Mouse (Mus musculus): ENCODE data around the gene Mr1. TPM values are rescaled to one million over a fixed set of nuclear protein-coding genes. Genes with fewer than 3 reads are reported as not detected.

The Mr1 gene
- polyA plus RNA-seq, 1 experiment: 1.2 TPM

DNA sequence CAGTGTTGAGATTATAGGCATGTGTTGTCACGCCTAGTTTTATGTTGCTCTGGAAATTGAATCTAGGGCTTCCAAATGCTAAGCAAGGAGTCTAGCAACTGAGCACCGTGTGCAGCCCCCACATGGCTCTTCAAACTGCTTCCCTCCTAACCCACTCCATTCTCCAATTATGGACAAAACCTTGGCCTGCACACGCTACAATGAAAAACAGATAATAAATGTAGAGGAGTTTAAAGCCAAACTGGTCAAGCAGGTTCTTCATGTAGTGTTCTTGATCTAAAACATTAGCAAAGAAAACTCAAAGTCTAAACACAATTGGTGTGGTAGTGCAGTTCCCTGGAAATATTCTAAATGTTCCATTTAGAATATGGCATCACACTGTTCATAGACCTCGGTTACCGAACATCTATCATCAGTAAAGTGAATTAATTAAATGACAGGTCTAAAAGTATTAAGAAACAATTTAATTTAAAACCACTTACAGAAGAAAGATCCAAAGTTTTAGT is 19.1 kb downstream of the Mr1 start:
- Histone ChIP-seq H3K27me3 (ENCODE audit: control insufficient read depth, insufficient read depth, low read length) (no peaks in the 10 kb centered on the region), H3K4me3 (ENCODE audit: control insufficient read depth, low read depth, low read length) (no peak overlapping the region), H3K36me3 (ENCODE audit: control insufficient read depth, insufficient read depth, low read length) (no peaks in the 10 kb centered on the region), H3K27ac (ENCODE audit: control insufficient read depth, insufficient read depth, low read depth, low read length) (no peak overlapping the region), H3K4me1 (ENCODE audit: control insufficient read depth, insufficient read depth, low read length) (peaks cover 6% of the 10 kb centered on the region)
- TF ChIP-seq CTCF (IDR thresholded peaks at IDR 0.05; ENCODE audit: control insufficient read depth, insufficient read depth, insufficient replicate concordance, low read depth, low read length) (no peak), POLR2A (IDR thresholded peaks at IDR 0.05; ENCODE audit: control insufficient read depth, low read depth, low read length) (no peak)

DNA sequence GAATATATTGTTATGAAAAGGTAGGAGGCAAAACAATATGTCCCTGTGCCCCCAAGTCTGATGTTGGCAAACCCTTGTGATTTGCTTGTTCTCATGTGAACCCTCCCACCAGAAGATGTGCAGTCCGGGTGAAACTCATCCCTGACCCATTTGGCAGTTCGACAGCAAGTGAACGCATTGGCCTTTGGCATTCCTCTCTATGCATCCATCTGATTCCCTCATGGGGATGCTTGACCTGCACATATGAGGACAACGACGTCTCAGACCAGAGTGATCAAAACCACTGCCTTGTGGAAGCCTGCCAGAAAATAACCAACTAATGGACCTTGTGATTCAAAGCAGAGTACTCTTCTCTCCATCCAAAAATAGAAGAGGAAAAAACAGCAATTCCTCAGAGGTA is 19.9 kb downstream of the Mr1 start:
- Histone ChIP-seq H3K4me3 (ENCODE audit: control insufficient read depth, low read depth, low read length) (no peak overlapping the region), H3K4me1 (ENCODE audit: control insufficient read depth, insufficient read depth, low read length) (peaks cover 9% of the 10 kb centered on the region), H3K27me3 (ENCODE audit: control insufficient read depth, insufficient read depth, low read length) (no peaks in the 10 kb centered on the region), H3K27ac (ENCODE audit: control insufficient read depth, insufficient read depth, low read depth, low read length) (no peak overlapping the region), H3K36me3 (ENCODE audit: control insufficient read depth, insufficient read depth, low read length) (no peaks in the 10 kb centered on the region)
- TF ChIP-seq POLR2A (IDR thresholded peaks at IDR 0.05; ENCODE audit: control insufficient read depth, low read depth, low read length) (no peak), CTCF (IDR thresholded peaks at IDR 0.05; ENCODE audit: control insufficient read depth, insufficient read depth, insufficient replicate concordance, low read depth, low read length) (no peak)

DNA sequence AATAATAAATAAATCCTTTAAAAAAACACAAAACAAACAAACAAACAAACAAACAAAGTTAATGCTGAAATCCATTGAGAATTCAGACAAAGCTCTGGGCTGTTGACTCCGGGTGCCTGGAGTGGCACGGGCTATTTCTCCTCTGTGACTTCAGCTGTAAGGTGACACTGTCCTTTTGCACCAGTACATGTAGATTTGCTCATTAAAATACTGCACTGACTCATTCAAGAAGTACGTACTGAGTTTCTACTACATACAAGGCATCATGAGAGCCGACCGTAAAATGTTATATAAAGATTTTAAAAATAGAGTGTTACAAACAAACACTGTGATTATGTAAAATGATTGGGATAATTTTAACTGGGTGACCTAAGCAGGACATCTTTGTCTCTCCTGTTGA is 22.2 kb downstream of the Mr1 start:
- no peaks in the 10 kb centered on the region for H3K27me3 ChIP-seq (ENCODE audit: control insufficient read depth, insufficient read depth, low read length)
- TF ChIP-seq CTCF (IDR thresholded peaks at IDR 0.05; ENCODE audit: control insufficient read depth, insufficient read depth, insufficient replicate concordance, low read depth, low read length) (no peak), POLR2A (IDR thresholded peaks at IDR 0.05; ENCODE audit: control insufficient read depth, low read depth, low read length) (no peak)
- H3K4me3 ChIP-seq (ENCODE audit: control insufficient read depth, low read depth, low read length): no peak overlapping the region
- H3K4me1 ChIP-seq (ENCODE audit: control insufficient read depth, insufficient read depth, low read length): peaks cover 9% of the 10 kb centered on the region
- H3K27ac ChIP-seq (ENCODE audit: control insufficient read depth, insufficient read depth, low read depth, low read length): no peak overlapping the region
- H3K36me3 ChIP-seq (ENCODE audit: control insufficient read depth, insufficient read depth, low read length): no peaks in the 10 kb centered on the region

DNA sequence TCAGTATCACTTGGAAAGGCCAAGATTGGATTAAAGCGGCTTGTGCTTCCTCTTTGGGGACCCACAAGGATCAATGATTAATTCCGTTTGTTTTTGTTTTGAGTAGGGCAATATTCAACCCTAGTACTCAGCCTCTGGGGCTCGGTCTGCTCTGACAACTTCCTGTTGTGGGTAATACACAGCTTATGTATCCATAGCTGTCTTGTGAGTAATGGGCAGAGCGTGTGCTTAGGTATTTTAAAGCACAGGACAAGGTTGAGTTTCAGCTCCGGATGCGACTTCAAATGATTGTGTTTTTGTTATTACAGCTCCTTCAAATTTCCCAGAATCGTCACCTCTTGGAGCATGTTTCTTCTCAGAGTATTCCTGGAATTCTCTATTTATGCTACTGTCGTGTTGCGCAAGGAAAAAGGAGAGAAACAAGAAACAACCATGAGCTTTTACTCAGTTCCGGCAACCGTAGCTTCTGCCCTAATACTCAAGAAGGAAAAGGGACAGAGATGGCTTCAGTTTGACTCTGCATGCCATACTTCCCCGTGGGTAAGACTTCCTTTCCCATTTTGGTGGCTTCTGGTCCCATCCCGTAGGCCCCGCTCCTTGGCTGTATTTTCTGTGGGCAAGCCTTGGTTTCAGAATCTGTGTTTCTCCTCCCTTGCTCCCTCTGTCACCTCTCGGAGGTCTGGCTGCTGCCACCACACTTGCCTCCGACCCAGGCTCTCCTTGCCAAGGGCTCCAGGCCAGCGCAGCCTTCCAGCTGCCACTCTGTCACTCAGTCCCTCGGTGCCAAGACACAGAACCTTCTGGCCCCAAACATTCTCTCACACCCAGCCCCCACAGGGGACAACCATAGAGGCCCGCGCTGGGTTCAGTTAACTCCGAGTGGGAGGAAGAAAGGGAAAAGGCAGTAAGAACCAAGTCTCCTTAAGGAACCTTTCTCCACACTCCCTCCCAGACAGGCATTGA is 24.4 kb downstream of the Mr1 start:
- peak overlapping the region; percentile 64 for H3K4me3 ChIP-seq (ENCODE audit: control insufficient read depth, low read depth, low read length)
- H3K27me3 ChIP-seq (ENCODE audit: control insufficient read depth, insufficient read depth, low read length): no peaks in the 10 kb centered on the region
- H3K27ac ChIP-seq (ENCODE audit: control insufficient read depth, insufficient read depth, low read depth, low read length): peak overlapping the region; percentile 51; the same call in 1 of the 2 replicates
- H3K4me1 ChIP-seq (ENCODE audit: control insufficient read depth, insufficient read depth, low read length): peaks cover 9% of the 10 kb centered on the region
- no peaks in the 10 kb centered on the region for H3K36me3 ChIP-seq (ENCODE audit: control insufficient read depth, insufficient read depth, low read length)
- peak; percentile 25; the same call in 1 of the 2 replicates for TF ChIP-seq POLR2A (IDR thresholded peaks at IDR 0.05; ENCODE audit: control insufficient read depth, low read depth, low read length)
- no peak for TF ChIP-seq CTCF (IDR thresholded peaks at IDR 0.05; ENCODE audit: control insufficient read depth, insufficient read depth, insufficient replicate concordance, low read depth, low read length)

DNA sequence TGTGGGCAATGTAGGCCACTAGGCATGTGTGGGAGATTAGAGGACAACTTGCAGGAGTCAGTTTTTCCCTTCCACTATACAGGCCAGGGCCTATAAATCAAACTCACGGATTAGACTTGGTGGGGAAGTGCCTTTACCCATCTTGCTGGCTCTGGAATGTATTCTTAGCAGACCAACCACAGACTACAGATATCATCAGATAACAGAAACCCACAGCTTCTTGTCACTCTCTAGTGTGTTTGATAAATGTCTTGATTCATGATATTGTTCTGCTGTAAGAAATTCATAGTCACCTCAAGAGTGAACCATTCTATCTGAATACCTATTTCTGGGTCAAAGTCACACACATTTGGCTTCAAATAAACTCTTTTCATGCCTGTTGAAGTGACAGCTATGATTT is 26.9 kb downstream of the Mr1 start:
- Histone ChIP-seq H3K4me3 (ENCODE audit: control insufficient read depth, low read depth, low read length) (no peak overlapping the region), H3K27ac (ENCODE audit: control insufficient read depth, insufficient read depth, low read depth, low read length) (no peak overlapping the region), H3K4me1 (ENCODE audit: control insufficient read depth, insufficient read depth, low read length) (peaks cover 9% of the 10 kb centered on the region), H3K36me3 (ENCODE audit: control insufficient read depth, insufficient read depth, low read length) (no peaks in the 10 kb centered on the region), H3K27me3 (ENCODE audit: control insufficient read depth, insufficient read depth, low read length) (no peaks in the 10 kb centered on the region)
- TF ChIP-seq POLR2A (IDR thresholded peaks at IDR 0.05; ENCODE audit: control insufficient read depth, low read depth, low read length): no peak
- TF ChIP-seq CTCF (IDR thresholded peaks at IDR 0.05; ENCODE audit: control insufficient read depth, insufficient read depth, insufficient replicate concordance, low read depth, low read length): no peak

DNA sequence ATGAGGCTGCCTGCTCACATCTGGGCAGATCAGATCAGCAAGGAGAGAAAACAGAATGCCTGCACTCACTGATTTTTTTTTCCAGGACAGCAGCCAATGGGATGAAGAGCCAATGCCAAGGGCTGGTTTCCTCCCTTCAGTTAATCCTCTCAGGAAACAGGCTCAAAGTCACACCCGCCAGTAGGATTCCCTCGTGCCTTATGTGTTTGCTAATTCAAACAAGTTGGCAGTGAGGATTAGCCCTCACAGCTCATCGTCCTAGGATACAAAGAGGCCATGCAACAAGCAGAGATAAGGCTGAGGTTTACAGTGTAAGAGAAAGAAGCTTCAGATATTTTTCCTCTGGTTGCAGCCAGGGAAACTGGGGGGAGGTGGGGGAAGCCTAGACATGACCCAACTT is 32.7 kb downstream of the Mr1 start:
- TF ChIP-seq POLR2A (IDR thresholded peaks at IDR 0.05; ENCODE audit: control insufficient read depth, low read depth, low read length): no peak
- no peak for TF ChIP-seq CTCF (IDR thresholded peaks at IDR 0.05; ENCODE audit: control insufficient read depth, insufficient read depth, insufficient replicate concordance, low read depth, low read length)
- H3K4me1 ChIP-seq (ENCODE audit: control insufficient read depth, insufficient read depth, low read length): peaks cover 2% of the 10 kb centered on the region; the same call in 1 of the 2 replicates
- no peaks in the 10 kb centered on the region for H3K27me3 ChIP-seq (ENCODE audit: control insufficient read depth, insufficient read depth, low read length)
- no peak overlapping the region for H3K4me3 ChIP-seq (ENCODE audit: control insufficient read depth, low read depth, low read length)
- H3K27ac ChIP-seq (ENCODE audit: control insufficient read depth, insufficient read depth, low read depth, low read length): no peak overlapping the region
- H3K36me3 ChIP-seq (ENCODE audit: control insufficient read depth, insufficient read depth, low read length): no peaks in the 10 kb centered on the region

DNA sequence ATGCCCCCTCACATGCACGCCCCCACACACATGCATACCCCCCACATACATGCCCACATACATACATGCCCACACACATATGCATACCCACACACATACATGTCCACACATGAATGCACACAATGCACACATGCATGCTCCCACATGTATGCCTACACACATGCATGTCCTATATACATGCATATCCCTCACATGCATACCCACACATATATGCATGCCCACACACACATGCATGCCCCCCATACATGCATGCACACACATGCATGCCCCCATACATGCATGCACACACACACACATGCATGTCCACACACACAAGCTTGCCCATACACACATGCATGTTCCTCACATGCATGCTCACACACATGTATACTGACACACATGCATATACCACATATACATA is 33.7 kb downstream of the Mr1 start:
- Histone ChIP-seq H3K4me1 (ENCODE audit: control insufficient read depth, insufficient read depth, low read length) (peaks cover 2% of the 10 kb centered on the region; the same call in 1 of the 2 replicates), H3K4me3 (ENCODE audit: control insufficient read depth, low read depth, low read length) (no peak overlapping the region), H3K36me3 (ENCODE audit: control insufficient read depth, insufficient read depth, low read length) (no peaks in the 10 kb centered on the region), H3K27me3 (ENCODE audit: control insufficient read depth, insufficient read depth, low read length) (no peaks in the 10 kb centered on the region), H3K27ac (ENCODE audit: control insufficient read depth, insufficient read depth, low read depth, low read length) (no peak overlapping the region)
- TF ChIP-seq POLR2A (IDR thresholded peaks at IDR 0.05; ENCODE audit: control insufficient read depth, low read depth, low read length) (no peak), CTCF (IDR thresholded peaks at IDR 0.05; ENCODE audit: control insufficient read depth, insufficient read depth, insufficient replicate concordance, low read depth, low read length) (no peak)
